Mouse (Mus musculus) mesoderm, embryonic 11.5 days (tissue): ENCODE measurements at regions not wholly inside any gene's neighbourhood (a gene's known extent, or its start where the extent isn't known, plus 50 kb on each side); places are given as distances from the start of the nearest gene placed in this dataset.
"Not testable (repeated sequence)": the region's sequence is repeated elsewhere in the genome, so short reads cannot be mapped to it uniquely, and the experiment has no call there.

Experiments
- DNase-seq: peaks from one replicate; pipeline ENCODE4 v3.0.0-alpha.2; 2012; ENCODE audit warnings: low read depth, low spot score

- DNase-seq, result not testable (repeated sequence)
Observed at GRCm38 (mm10) chr14:53334451-53334850, 838.9 kb upstream of the Olfr1507 start.

- DNase-seq, result not testable (repeated sequence)
Observed at GRCm38 (mm10) chr14:53331153-53331552, 835.6 kb upstream of the Olfr1507 start.

- not testable (repeated sequence) for DNase-seq
Observed at GRCm38 (mm10) chr14:53324367-53324766, 828.8 kb upstream of the Olfr1507 start.

- not testable (repeated sequence) for DNase-seq
Observed at GRCm38 (mm10) chr14:53318512-53319309, 823.2 kb upstream of the Olfr1507 start.

- DNase-seq, result not testable (repeated sequence)
Observed at GRCm38 (mm10) chr14:53312490-53312889, 816.9 kb upstream of the Olfr1507 start.

DNA sequence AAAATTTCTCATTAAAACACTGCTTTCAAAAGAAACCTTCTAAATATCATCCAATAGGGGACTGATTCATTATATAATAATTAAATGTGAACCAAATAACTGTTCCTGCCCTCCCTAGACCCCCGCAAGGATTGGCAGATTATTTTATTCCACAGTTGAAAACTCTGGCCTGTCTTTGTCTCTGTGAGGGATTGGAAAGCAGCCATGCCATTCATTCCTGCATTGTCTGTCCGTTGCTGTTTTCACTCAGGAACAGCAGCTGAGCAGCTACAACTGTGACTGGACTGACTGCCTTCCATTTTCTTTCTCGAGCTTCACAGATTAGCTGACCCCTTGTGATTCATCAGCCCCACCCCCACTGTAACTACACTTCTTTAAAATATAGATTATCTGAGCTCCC, 807.6 kb upstream of the Olfr1507 start:
- DNase-seq, result not testable (repeated sequence)

DNA sequence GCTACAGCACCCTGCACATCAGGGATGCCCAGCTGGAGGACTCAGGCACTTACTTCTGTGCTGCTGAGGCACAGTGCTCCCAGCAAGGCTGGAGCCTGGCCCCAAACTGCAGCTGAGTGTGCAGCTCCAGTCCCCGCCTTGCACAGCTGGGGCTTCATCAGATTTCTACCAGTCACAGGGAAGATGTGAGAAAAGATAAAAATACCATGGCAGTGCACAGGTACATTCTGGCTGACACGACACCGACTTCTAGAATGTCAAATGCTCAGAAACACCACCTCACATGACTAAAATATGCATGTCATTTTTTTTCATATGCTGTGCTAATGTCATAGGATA, 806.9 kb upstream of the Olfr1507 start:
- not testable (repeated sequence) for DNase-seq

GRCm38 (mm10) chr14:53301722-53302490, 806.4 kb upstream of the Olfr1507 start:
- not testable (repeated sequence) for DNase-seq

DNA sequence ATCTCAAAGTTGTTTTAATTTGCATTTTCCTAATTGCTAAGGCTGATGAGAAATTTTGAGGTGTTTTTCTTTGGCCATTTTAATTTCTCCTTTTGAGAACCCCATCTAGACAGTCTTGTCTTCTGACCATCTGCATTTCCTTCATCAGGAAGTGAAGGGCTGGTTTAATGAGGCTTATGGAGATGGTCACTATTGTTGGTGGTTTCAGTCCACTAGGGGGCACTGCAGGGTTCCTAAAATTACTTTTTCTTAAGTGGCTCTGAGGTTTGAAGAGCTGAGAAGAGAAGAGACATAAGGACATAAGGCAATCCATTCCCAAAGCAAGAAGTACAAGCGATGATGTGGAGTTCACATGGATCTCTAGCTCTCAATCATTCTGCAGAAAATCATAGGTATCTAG, 805.6 kb upstream of the Olfr1507 start:
- not testable (repeated sequence) for DNase-seq

- DNase-seq, result not testable (repeated sequence)
Observed at GRCm38 (mm10) chr14:53299735-53300134, 804.2 kb upstream of the Olfr1507 start.

GRCm38 (mm10) chr14:53283350-53284141, 788.0 kb upstream of the Olfr1507 start:
- not testable (repeated sequence) for DNase-seq

GRCm38 (mm10) chr14:53273218-53273617, 777.7 kb upstream of the Olfr1507 start:
- not testable (repeated sequence) for DNase-seq

DNA sequence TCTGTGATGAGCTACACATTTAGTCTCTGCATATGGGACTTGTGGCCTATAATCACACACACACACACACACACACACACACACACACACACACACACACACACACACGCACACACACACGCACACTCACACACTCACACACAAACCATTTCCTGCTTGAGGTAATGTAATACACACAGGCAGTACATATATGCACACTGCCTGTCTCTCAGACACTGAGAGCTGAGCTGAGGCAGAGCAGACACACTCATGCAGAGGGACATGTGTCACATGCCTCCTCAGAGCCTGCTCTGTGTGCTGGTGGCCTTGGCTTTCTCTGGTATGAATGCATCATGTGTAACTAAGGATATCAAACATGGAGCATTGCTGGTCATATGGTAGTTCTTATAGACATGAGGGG, 772.1 kb upstream of the Olfr1507 start:
- DNase-seq, result not testable (repeated sequence)

- DNase-seq, result not testable (repeated sequence)
Observed at GRCm38 (mm10) chr14:53255962-53256361, 760.4 kb upstream of the Olfr1507 start.

GRCm38 (mm10) chr14:53253470-53253869, 757.9 kb upstream of the Olfr1507 start:
- DNase-seq, result not testable (repeated sequence)

DNA sequence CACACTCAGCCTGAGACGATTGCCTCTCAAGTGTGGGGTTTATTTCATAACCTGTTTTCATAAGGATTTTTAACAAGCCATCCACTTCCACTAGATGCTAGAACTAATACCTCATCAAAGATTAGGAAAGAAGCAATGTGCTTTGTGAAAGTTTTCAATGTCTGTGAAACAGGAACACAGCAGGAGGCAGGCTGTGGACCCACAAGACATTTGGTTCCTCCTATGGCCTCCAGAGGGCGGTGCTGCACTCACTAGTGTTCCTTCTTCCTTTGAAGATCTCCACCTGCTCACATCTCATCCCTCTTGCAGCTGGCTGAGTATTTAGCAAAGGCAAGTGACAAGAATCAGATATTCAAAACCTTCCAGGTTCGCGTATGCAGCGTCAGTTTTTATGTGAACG, 735.6 kb upstream of the Olfr1507 start:
- not testable (repeated sequence) for DNase-seq

DNA sequence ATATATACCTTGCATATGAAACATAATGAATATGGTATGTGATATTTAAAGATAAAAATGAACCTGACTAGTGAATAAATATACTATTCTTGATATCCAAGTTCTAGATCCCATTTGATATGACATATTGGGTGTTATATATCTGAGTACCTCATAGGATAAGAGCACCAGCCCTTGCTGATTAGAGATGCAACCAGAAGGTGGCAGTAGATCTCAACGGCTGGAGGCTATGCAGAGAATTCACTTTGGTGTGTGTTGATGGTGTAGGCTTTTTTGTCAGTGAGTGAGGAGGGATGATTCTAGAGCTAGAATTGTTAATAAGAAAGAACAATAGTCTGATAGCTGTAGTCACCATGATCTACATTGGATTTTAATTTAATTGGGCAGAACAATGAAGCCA, 729.2 kb upstream of the Olfr1507 start:
- not testable (repeated sequence) for DNase-seq

DNA sequence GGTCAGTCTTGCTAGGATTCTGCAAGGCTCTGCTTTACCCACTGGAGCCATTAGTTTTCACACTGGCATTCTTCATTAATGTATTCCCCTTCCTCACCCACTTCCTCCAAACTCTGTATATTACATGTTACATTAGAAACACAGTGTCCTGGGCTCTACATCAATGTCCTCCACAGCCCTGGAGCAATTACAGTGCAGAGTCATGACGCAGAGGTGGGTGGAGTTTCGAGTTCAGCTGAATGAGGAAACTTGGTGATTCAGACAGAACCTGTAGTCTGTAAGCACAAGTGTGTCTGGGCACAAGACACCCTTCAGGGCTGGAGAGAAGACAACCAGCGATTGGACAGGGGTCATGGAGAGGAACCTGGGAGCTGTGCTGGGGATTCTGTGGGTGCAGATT, 715.0 kb upstream of the Olfr1507 start:
- not testable (repeated sequence) for DNase-seq

DNA sequence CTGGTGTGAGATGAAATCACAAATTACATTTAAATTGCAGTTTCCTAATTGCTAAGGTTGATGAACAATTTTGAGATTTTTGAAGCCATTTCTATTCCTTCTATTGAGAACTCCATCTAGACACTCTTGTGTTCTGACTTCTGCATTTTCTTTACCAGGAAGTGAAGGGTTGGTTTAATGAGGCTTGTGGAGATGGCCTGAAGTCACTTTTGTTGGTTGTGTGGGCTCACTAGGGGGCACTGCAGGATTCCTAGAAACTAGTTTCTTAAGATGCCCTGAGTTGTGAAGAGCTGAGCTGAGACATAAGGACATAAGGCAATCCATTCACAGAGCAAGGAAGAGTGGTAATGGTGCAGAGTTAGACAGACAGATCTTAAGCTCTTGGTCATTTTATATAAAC, 713.7 kb upstream of the Olfr1507 start:
- DNase-seq, result not testable (repeated sequence)

- DNase-seq, result not testable (repeated sequence)
Observed at GRCm38 (mm10) chr14:53190931-53191330, 695.4 kb upstream of the Olfr1507 start.

DNA sequence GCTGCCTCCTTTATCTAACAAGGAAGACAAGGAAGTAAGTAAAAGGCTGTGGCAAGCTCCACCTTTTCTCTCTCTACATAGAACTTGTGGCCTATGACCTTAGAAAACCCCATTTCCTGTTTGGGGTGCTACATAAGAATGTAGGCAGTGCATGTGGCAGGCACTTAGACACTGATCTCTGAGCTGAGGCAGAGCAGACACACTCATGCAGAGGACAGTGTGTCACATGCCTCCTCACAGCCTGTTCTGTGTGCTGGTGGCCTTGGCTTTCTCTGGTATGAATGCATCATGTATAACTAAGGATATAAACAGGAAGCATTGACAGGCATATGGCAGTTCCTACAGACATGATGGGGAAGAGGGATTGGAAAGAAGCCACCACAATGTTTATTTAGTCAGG, 678.5 kb upstream of the Olfr1507 start:
- not testable (repeated sequence) for DNase-seq

DNA sequence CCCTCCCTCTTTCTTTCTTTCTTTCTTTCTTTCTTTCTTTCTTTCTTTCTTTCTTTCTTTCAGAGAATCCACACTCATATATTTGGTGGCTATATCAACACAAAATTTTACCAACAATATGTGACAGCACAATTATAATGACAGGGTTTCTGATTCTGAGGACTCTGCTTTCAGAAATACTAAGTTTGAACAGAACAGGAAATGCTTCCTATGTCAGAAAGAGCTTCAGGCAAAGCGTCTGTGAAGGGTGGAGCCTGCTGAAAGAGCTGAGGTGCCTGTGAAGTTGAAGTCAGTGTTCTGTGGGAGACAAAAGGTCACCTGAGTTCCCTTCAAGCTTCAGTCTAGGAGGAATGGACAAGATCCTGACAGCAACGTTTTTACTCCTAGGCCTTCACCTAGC, 670.8 kb upstream of the Olfr1507 start:
- DNase-seq, result not testable (repeated sequence)
